Mouse (Mus musculus): Measurements from ENCODE around the gene Hic1. TPM values are rescaled to one million over a fixed set of nuclear protein-coding genes. Genes with fewer than 3 reads are reported as not detected.

The Hic1 gene
- 1 to 10 TPM; 3.8 to 3.9 TPM for total RNA-seq (2021)
- long read RNA-seq, experiment 1, partial matches to known transcripts: 0 of 4 reads
- long read RNA-seq, experiment 1, other reads (novel, unspliced or antisense): 2 of 4 reads
- long read RNA-seq, experiment 2, partial matches to known transcripts: 0 of 1 reads
- long read RNA-seq, experiment 2, other reads (novel, unspliced or antisense): 0 of 1 reads

DNA sequence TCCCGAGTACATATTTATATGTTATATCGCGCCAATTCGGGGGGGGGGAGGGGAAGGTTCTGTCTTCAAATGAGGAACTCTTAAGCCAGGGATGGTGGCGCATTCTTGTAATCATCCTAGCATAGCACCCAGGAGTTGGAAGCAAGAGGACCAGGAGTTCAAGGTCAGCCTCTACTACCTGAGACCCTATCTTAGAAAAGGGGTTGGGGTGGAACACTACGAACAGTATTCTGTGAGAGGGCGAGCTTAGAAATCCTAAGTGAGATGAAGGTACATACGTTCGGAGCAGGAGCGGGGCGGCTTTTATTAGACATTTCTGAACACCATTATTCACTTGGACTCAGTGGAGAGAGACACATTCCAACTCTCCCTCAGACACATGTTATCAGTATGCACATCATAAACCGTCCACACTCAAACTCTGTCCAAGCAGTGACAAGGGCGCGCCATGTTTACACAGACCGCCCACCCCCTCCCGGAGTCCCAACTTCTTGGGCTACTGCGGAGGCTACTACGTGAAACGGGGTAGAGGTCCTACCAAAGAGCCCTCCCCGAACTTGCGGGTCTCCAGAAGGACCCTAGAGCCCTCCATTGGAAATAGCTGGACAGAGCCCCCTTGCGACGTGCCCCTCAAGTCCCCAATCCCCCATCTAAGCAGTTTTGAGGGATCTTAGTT is at the start of gene Hic1:
Gene Hic1, minus strand, starts transcription at position 115 of the 676 bp plus-strand sequence.
- peak within 1 kb of the TSS; percentile 66 for H3K4me3 ChIP-seq
- peak within 1 kb of the TSS; percentile 89 for H3K27ac ChIP-seq
- no peak for TF ChIP-seq CTCF (conservative IDR thresholded peaks at IDR 0.05)
- no peak for DNase-seq (ENCODE audit: low spot score in 2 of 2)

DNA sequence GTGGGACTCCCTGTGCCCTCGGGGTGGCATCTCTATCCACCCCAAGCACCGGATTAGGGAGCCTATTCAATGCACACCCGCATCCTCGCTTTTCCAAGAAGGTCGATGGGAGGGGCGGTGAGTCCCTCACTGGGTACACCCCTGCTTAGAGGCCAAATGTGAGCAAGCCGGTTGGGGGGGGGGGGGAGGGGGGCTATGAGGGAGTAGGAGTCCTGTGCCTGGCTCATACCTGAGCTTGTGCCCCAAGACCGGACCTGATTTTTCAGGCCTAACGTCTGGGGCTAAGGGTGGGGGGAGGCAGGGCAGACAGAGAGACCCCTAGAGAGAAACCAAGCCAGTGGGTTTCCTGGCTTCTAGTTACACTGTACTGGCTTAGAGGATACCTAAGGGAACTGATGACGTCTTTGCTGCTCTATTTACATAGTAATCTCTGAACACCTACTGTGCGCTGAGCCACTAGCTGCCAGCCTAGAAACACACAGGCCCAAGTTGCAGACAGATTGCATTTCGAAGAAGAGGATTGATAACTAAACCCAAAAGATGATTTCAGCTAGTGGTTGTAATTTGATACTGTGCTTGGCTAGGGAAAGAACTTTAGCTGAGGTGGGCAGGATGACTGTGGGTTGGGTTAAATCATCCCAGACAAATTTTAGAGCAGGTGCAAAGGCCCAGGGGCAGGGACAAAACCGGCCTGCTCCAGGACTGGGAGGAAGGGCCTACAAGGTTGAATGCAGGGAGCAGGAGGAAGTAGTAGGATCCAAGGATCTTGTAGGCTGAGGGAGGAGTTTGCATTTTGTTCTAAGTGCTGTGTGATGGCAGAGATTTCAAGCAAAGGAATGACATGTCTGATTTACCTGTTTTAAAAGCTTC is 45.0 kb upstream of the Hic1 start:
- TF ChIP-seq CTCF (conservative IDR thresholded peaks at IDR 0.05): no peak

DNA sequence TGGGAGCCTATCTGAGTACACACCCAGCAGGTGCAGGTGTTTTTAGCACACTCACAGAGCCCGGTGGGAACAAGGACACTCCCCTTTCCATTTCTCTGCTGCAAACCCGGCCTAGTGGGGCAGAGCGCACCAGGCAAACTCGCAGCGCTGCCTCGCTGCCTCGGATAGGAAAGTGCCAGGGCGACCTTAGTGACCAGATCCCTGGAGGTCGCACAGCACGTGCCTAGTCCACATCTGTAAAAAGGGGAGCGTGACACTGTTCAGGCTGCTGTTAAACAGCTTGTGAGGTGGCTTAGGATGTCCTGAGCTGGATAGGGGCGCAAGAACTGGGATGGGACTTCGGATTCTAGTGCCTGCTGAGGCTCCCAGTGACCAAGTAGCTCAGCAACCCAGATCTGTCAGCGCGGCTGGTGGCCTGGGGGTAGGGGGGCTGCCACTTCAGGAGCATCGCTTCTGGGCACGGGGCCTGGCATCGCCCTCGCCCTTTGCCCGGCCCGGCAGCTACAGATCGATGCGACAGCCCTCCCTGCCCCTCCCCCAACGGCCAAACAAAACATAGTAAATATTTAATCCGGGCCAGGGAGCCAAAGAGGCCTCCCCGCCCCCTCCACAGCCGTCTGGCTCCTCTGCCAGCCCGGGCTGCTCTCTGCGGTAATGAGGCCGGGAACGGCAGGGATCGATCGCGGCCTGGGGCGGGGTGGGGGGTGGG is 44.2 kb upstream of the Hic1 start:
- peak overlapping the region; percentile 44 for H3K4me3 ChIP-seq
- peak overlapping the region; percentile 76 for H3K27ac ChIP-seq
- no peak for DNase-seq (ENCODE audit: low spot score in 2 of 2)
- TF ChIP-seq CTCF (conservative IDR thresholded peaks at IDR 0.05): no peak

More for the DNA sequence above, 45.0 kb upstream of the Hic1 start:
- Histone ChIP-seq H3K4me3 (peak overlapping the region; percentile 44), H3K27ac (peak overlapping the region; percentile 76)
- no peak for DNase-seq (ENCODE audit: low spot score in 2 of 2)

DNA sequence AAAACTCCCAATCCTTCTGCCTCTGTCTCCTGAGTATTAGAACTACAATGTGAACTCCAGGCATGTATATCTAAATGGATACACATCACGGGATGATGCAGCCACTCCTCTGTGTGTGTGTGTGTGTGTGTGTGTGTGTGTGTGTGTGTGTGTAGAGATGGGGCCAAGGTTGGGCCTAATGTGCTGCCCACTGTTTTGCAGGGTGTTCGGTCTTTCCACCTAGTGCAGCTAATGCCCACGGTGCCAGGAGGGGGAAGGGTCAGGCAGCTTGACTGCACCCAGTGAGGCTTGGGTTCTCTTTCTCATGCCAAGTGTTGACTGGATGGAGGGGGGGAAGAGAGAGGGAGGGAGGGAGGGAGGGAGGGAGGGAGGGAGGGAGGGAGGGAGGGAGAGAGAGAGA is 43.6 kb upstream of the Hic1 start:
- no peak for TF ChIP-seq CTCF (conservative IDR thresholded peaks at IDR 0.05)
- Histone ChIP-seq H3K4me3 (no peak overlapping the region), H3K27ac (peak overlapping the region; percentile 62)
- no peak for DNase-seq (ENCODE audit: low spot score in 2 of 2)

DNA sequence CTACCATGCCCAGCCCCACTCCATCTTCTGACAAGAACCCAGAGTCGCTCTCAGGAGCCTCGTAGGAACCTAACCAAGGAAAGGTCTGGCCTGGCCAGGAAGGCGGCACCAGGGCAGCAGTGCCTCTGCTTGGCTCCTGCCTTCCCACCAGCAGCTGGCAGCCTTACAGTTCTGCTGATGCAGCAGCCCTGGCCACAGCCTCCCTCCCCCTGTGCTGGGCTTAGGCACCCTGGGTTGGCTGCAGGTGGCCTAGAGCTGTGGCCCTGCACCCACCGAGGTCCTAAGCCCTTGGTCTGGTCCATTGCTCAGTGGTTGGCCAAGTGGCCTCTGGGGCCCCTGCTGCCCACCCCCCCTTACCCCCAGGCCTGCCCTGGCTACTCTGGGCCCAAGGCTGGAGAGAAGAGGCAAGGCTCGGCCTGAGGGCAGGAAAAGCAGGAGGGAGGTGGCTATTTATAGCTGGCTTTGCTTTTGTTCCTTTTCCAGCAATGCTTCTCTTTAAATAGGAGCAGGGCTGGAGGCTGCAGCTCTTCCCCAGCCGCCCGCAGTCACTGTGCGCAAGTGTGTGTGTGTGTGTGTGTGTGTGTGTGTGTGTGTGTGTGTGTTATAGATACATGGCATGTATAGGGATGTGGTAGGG is 42.8 kb upstream of the Hic1 start:
- Histone ChIP-seq H3K4me3 (no peak overlapping the region), H3K27ac (peak overlapping the region; percentile 88)
- DNase-seq (ENCODE audit: low spot score in 2 of 2): no peak
- no peak for TF ChIP-seq CTCF (conservative IDR thresholded peaks at IDR 0.05)

DNA sequence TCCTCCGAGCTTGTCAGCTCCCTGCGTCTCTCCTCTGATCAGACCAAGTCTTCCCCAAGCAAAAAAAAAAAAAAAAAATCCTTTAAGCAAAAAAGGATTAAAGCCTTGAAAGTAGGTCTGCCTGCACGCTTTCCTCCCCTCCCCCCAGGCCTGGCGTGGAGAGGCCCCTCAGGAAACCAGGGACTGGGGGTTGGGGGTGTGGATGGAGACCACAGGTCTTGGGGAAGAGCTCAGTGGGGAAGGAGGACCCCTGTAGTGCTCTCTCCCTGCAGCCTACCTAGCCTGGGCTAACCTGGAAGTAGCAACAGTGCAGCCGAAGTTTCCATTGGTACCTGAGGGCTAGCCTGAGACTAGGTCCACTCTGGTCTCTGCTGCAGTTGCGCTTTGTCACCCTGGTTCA is 41.4 kb upstream of the Hic1 start:
- no peak for TF ChIP-seq CTCF (conservative IDR thresholded peaks at IDR 0.05)
- peak overlapping the region; percentile 88; the same call in 1 of the 2 replicates for H3K27ac ChIP-seq
- no peak overlapping the region for H3K4me3 ChIP-seq

DNA sequence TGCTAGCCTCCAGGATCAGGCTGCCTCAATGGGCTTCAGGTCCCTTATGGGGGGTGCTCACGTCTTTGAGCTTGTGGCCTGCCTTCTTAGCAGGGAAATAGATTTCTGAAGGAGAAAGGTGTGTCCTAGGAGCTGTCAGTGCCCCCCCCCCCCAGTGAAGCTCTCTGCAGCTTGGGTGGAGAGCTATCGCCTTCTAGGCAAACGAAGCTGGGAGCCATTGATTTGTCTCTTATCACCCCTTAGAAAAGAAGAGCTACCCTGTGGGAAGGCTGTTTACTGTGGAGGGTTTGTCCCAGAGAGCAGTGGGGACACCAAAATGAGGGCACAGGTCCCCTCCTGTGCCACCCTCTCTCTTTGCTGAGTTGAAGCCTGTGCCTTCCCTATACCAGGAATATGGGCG is 40.8 kb upstream of the Hic1 start:
- Histone ChIP-seq H3K27ac (peak overlapping the region; percentile 88), H3K4me3 (no peak overlapping the region)
- DNase-seq (ENCODE audit: low spot score in 2 of 2): no peak
- TF ChIP-seq CTCF (conservative IDR thresholded peaks at IDR 0.05): no peak

More for the DNA sequence above, 41.4 kb upstream of the Hic1 start:
- DNase-seq (ENCODE audit: low spot score in 2 of 2): no peak

DNA sequence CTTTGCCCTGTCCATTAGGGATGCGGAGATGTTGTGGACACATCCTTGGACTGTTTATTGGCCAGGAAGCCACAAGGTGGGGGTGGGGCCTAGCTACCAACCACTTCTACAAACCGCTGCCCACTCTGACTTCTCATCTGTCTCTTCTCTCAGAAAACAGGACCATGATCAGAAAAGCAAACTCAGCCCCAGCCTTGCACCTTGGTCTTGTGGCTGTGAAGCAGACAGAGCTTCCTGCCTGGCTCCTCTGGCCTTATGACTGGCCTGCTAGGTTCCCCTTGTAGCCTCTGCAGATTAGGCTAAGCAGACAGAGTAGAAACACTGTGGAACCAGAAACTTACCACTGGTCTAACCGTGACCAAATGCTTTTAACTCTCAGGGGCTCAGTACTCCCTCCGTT is 40.0 kb upstream of the Hic1 start:
- DNase-seq (ENCODE audit: low spot score in 2 of 2): no peak
- H3K27ac ChIP-seq: peak overlapping the region; percentile 88

DNA sequence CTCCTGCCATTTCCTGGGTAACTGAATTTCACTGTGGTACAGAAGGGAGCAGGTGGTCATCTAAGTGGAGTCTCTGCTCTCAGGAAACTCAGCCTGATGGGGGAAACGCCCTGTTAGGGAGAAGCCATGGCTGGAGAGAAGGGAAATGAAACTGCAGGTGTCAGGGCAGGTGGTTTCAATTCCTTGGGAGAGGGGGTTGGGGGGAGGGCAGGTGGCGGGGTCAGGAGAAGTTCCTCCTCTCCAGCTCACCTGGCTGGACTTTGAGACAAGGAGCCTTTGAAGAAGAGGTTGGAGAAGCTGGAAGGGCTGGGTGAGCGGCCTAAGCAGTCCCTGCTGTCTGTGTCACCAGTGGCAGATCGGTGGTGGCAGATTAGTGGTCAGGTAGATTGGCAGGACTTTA is 37.0 kb upstream of the Hic1 start:
- Histone ChIP-seq H3K27ac (no peak overlapping the region), H3K4me3 (no peak overlapping the region)
- no peak for DNase-seq (ENCODE audit: low spot score in 2 of 2)
- TF ChIP-seq CTCF (conservative IDR thresholded peaks at IDR 0.05): no peak

More for the DNA sequence above, 40.0 kb upstream of the Hic1 start:
- TF ChIP-seq CTCF (conservative IDR thresholded peaks at IDR 0.05): no peak
- no peak overlapping the region for H3K4me3 ChIP-seq

DNA sequence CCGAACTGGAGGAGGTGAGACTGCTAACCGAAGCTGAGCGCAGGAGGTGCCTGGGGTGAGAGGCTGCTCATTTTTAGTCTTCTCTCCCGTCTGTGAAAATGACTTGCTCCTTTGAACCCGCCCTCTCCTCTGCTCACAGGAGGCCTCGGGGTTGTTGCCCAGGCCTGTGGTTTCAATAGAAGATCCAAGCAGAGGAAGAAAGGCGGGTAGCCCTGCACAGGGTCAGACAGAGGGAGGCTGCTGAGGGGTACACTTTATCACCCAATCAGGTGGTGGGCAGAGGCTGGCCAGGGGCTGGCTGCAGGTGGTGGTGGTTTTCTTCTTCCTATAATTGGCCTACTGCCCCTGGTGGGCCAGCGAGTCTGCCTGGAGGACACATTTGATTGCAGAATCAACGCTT is 35.2 kb upstream of the Hic1 start:
- peak overlapping the region; percentile 43; the same call in 1 of the 2 replicates for H3K27ac ChIP-seq
- DNase-seq (ENCODE audit: low spot score in 2 of 2): no peak

DNA sequence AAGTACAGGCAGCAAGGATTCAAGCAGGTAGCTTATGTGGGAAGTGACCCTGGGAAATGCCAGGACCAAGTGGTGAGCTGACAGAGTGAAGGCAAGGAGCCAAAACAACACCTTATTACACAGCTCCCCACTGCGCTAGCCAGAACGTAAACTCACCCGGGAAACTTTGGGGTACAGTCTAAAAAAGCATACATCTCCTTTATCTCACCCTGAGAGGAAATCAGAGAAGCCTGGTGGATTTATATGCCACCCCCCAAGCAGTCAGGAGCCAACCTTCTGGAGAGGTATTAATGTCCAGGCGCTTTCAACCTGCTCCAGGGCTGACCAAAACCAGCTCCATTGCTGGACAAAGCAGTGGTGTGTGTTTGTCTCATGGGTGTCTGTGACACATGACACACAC is 34.6 kb upstream of the Hic1 start:
- no peak for DNase-seq (ENCODE audit: low spot score in 2 of 2)
- TF ChIP-seq CTCF (conservative IDR thresholded peaks at IDR 0.05): no peak
- Histone ChIP-seq H3K27ac (0 out of 2 replicates have a peak overlapping the region, but pooled peaks have one; percentile 32), H3K4me3 (no peak overlapping the region)

More for the DNA sequence above, 35.2 kb upstream of the Hic1 start:
- no peak overlapping the region for H3K4me3 ChIP-seq
- no peak for TF ChIP-seq CTCF (conservative IDR thresholded peaks at IDR 0.05)

DNA sequence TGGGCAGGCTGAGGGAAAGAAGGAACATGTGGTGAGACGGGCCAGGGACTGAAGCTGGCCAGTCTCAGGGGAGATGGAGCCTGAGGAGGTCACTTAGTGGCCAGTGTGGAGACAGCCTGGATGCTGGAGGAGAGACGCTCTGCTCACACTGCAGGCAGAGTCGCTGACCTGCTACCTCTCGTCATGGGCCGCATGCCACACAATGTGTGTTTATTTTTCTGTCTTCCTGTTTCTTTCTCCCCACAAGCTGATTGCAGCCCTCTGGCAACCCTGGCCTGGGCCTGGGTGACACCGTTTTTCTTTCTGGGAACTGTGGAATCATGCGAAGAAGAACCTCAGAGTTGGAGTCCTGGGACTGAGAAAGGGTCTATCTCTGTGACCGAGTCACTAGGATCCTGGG is 32.4 kb upstream of the Hic1 start:
- DNase-seq (ENCODE audit: low spot score in 2 of 2): no peak
- no peak for TF ChIP-seq CTCF (conservative IDR thresholded peaks at IDR 0.05)
- peak overlapping the region; percentile 84 for H3K27ac ChIP-seq
- H3K4me3 ChIP-seq: no peak overlapping the region

Measured in layer of hippocampus, adult 2 months (tissue).